Mouse (Mus musculus): Measurements from ENCODE around the gene Hoga1.

The Hoga1 gene

GRCm38 (mm10) chr19:42022542-42022848 is 22.9 kb upstream of the Hoga1 start:
- no peak for DNase-seq

DNA sequence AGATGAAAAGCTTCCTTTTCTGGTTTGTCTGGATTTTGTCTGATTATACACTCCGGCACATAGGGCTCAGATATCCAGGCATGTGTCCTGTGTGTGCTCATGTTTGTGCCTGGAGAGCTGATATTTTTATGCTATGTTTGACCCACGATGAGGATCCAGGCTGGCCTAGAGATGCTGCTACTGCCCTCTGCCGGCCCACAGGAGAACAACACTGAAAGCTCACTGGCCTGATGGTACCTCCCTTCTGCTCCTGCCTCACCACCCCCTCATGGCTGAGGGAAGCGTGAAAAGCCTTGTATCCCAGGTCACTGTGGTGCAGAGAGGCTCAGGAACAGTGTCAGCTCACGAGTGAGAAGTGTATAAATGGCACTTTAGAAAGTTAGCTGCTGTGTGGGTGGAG is 19.3 kb upstream of the Hoga1 start:
- peak; percentile 91 for DNase-seq

DNA sequence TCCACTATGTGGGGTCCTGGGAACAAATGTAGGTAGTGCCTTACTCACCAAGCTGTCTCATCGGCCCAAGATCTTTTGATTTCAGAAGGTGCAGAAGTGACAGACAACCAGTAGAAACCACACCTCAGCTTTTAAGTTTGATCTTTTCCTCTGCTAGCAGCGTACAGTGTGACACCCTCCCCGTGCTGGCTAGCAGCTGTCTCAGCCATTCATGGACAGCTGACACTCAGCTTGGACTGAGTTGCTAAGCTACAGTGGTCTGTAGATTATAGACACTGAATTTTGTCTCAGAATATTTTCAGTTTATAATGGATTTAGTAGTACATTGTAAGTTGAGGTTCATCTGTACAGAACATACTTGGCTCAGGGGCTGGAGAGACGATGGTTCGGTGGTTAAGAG is 14.3 kb upstream of the Hoga1 start:
- no peak for DNase-seq

DNA sequence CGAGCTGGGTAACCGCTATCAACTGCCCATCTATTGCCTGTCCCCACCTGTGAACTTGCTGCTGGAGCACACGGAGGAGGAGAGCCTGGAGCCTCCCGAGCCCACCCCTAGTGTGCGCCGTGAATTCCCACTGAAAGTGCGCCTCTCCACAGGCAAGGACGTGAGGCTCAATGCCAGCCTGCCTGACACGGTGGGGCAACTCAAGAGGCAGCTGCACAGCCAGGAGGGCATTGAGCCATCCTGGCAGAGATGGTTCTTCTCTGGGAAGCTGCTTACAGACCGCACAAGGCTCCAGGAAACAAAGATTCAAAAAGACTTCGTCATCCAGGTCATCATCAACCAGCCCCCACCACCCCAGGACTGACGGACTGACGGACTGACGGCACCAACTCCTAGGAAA is 11.8 kb upstream of the Hoga1 start:
- no peak for DNase-seq

DNA sequence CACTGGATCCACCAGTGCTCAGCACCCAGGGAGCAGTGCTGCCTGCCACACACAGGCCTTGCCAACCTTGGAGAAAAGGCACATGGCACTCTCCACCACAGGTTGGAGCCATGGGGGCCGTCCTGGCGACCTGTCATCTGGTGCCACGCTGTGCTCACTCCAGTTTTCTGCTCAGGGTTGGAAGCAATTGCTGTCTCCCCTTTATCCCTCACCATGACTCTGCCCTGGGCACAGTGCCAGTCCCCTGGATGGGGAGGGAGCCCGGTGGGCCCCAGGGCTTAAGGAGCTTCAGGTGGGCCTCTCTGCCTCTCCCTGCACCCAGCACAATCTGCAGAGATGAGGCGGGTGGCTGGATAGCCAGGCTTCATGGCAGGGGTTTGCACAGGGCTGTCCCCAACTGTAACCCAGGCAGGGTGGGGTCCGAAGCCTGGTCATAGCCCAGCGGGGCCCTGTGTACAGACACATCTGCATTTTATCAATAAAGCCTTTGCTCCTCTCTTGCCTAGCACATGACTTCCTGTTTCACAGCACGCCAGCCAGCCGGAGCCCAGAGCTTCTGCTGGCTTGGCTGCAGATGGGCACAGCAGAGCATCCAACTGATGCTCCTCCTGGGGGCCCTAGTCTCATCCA is 11.1 kb upstream of the Hoga1 start:
- DNase-seq: no peak

DNA sequence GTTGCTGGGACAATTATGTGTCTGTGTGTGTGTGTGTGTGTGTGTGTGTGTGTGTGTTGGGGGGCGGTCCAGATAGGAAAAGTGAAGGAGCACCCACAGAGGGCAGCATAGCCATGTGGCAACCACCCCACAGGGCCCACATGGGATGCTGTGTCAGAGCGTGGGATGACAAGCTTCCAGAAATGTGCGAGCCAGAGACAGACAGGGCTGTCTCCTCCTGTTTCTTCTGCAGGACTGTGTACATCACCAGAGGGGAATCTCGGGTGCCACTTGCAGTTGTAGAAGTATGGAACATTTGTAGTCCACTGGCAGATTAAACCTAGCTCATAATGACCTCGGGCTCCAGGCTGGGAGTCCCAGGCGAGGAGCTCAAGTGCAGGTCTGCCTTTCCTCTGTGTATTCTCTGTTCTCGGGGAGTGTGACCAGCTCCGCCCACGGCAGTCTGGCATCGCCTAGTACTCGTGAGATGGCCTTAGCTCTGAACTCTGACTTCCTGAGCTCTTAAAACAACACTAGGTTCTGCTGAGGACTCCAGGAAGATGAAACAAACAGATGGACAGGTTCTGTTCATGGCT is 10.4 kb upstream of the Hoga1 start:
- DNase-seq: no peak

- DNase-seq: peak; percentile 93
Measured at GRCm38 (mm10) chr19:42035456-42036248, 9.8 kb upstream of the Hoga1 start, which contains the start of gene Ankrd2. Ankrd2 (plus strand) TSS chr19:42036000.

DNA sequence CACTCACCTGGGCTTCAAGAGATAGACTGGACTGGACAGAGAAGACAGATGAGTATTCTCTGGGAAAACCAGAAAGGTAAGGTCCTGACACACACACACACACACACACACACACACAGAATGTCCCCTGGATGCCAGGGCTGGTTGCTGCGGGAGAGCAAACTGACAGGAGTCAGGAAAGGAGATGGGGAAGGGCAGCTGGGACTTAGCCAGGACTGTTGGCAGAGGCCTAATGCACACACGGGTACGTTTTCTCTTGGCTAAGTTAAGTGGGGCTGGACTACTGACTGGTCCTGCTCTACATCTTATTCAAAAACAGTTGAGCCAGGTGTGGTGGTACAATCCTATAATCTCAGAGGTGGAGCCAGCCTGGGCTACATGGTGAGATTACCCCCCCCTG is 9.1 kb upstream of the Hoga1 start:
- no peak for DNase-seq

DNA sequence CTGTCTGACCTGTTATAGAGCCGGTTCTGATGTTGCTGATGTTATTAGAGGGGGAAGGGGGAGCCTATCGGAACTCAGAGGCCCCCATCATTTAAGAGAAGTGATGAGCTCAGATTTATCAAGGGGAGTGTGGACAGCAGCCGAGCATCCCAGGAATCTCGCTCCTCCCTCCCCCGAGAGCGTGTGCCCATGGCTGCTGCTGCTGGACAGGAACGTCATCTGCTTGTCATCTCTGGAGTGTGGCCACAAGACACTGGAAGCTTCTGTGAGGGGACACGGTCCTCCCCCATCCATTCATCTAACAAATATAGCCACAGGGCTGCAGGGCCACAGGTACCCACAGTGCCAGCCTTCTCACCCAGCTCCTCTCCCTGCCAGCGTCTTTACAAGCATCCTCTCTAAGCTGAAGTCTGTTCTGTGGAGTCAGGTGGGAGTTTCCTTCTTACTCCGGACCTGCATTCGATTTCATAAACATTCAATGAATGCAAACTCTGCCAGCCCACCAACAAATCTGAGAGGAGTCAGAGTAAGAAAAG is 8.2 kb upstream of the Hoga1 start:
- no peak for DNase-seq

GRCm38 (mm10) chr19:42038310-42038709 is 7.1 kb upstream of the Hoga1 start:
- no peak for DNase-seq

DNA sequence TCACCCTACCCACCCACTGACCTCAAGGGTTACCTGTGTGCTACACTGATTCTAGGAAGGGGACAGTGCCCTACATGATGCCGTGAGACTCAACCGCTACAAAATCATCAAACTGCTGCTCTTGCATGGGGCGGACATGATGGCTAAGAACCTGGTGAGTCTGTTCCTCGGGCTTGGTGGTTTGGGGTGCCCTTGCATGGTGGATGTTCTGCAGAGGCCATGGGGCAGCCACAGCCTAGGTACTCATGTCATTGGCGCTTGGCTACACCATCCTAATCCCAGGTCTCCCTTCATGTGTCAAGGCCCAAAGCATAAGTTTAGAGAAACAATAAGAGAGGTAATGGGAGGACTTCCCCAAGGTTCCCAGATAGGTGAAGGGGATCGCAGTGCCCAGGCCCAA is 1.4 kb upstream of the Hoga1 start:
- no peak for DNase-seq

DNA sequence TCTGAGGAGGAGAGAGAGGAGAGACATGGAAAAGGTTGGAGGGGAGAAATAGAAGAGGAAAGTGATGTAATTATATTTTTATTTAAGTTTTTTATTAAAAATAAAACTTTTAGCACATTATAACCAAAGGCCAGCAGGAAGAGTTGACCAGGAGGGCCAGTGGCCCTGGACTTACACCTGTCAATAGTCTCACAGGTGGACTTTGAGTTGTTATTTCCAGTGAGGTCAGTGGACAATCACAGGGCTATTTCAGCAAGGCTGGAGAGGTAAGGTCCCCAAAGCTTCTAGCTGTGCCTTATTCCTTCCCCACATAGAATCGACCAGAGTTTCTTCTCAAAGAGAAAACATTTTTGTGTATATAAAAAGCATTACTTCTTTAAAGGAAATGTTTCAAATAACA is 4.8 kb downstream of the Hoga1 start:
- no peak for DNase-seq

DNA sequence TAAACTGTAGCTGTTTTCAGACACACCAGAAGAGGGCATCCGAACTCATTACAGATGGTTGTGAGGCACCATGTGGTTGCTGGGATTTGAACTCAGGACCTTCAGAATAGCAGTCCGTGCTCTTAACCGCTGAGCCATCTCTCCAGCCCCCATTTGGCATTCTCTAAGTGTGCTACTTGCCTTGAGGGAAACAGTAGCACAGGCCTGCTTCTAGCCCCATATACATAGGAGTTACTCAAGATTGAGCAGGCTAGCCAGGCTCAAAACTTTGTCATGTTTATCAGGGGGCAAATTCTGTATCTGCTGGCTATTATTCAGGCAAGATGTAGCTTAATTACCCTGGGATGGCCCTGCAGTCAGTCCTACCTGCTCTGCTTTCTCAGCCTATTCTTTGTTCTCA is 5.9 kb downstream of the Hoga1 start:
- no peak for DNase-seq

- DNase-seq: no peak
Measured at GRCm38 (mm10) chr19:42051948-42052347, 6.5 kb downstream of the Hoga1 start, which contains the start of gene 4933411K16Rik. 4933411K16Rik (plus strand) TSS chr19:42052248.

DNA sequence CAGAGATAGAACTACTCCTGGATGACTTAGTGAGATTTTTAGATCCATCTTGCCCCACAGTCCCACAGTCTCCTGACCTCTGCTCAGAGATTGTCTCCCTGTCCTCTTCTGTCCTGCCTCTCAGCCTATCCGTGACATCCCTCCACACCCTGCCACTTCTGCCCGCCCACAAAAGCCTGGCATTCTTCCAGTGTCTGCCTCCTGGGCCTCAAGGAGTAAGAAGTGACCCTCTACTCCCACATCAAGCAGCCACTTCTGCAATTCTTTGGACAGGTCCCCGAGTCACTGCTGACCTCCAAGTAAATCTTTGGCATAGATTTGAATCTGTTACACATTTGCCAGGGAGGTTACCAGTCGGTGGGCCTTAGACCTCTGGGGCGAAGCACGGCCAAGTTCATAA is 8.8 kb downstream of the Hoga1 start:
- DNase-seq: peak; percentile 87

DNA sequence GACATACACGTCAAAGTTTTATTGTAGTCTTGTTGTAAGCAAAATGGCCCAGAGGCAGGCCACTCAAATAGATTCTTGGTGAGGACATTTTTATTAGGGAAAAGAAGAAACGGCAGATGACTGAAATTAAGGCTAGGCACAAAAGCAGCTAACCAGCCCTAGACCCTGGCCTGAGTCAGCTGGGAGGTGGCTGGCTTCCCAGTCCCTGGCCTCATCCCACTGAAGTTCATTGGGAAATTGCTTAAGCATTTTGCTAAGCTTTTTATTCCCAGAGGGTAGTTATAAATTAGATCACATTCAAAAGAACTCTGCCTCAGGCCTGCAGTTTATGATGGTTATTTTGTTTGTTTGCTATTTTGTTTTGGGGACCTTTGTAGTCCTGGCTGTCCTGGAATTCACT is 10.5 kb downstream of the Hoga1 start:
- DNase-seq: peak; percentile 82

- DNase-seq: no peak
Measured at GRCm38 (mm10) chr19:42056719-42057409, 11.5 kb downstream of the Hoga1 start.

GRCm38 (mm10) chr19:42058426-42058825 is 13.0 kb downstream of the Hoga1 start:
- no peak for DNase-seq

DNA sequence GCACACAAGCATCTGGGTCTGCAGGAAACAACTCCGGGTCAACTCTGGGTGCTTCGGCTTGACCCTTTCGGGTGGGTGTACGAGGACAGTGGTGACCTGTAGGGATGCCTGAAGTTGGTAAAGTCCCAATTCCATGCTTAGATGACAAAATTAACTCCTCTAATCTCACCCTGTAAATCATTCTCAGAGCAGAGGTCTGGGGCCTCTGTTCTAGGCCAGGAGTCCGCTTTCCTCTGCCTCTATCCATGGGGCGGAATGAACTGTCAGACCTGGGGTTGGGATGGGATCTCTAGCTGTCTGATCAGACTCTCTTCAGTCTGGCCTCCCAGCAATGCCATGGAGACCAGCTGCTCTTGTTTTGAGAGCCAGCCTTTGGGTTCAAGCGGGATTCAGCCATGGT is 16.0 kb downstream of the Hoga1 start:
- DNase-seq: no peak

DNA sequence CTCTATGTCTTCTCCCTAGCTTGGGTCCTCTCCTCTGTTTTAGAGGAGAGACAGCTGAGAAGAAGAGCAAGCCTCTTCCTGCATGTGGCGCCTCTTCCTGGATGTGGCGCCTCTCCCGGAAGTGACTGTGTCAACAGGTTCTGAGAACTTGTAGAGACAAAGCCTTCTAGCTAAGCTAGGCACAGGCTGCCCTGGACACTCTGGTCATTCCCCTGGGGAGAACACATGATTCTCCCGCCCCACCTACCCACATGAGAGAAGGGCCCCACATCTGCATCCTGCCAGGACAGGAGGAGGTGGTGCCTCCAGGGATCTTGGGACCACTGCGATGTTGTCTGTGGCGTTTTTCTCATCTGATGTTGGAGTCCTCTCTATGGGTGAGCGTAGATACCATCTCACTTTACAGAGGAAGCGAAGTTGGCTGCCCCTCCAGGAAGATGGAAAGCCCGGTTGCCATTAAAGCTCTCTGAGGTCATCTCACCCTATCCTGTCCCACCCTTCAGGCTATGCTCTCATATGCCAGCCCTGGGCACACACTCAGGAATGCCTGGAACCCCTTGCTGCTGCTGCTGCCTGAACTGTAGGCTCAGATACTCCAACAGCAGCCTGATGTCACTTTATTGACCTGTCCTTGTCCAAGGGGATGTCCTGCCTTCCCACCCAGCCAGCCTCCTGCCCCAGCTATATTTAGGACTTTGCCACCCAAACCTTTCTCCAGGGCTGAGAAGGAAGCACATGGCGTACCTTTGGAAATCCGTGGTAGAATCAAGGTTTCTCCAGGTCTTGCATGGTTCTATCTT is 23.2 kb downstream of the Hoga1 start:
- no peak for DNase-seq

DNA sequence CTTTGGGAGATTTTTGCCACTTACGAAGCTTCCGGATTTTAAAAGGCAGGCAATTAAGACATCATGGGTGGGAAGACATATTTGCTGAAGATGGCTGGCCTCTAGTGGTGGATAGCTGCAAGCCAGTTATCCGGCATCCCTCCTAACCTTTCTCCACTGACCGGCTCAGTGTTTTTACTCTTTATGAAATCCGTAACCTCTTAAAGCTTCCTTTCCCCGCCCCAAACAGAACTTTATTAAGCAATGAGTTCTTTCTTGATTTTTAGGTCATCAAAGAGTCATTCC is 23.8 kb downstream of the Hoga1 start:
- peak; percentile 62 for DNase-seq

- DNase-seq: peak; percentile 27
Measured at GRCm38 (mm10) chr19:42071221-42071620, 25.8 kb downstream of the Hoga1 start.
